Mouse (Mus musculus): ENCODE measurements around the gene Gria4. TPM values are rescaled to one million over a fixed set of nuclear protein-coding genes. Genes with fewer than 3 reads are reported as not detected.

Gria4 gene
- total RNA-seq, 2 experiments from 2014 or later, result 54.2 to 55.8 TPM

Small RNAs within 50 kb of the gene (microRNA-seq; reads per million reads assigned to microRNA genes)
- gene Gm23811, result 0 reads per million in 2 experiments
- gene Gm23992, result 0 reads per million in 2 experiments

Measured in layer of hippocampus, postnatal 36 days (tissue).